Comparison of ENCODE assay signal across 10 mouse cellular contexts in the genomic region with DNA sequence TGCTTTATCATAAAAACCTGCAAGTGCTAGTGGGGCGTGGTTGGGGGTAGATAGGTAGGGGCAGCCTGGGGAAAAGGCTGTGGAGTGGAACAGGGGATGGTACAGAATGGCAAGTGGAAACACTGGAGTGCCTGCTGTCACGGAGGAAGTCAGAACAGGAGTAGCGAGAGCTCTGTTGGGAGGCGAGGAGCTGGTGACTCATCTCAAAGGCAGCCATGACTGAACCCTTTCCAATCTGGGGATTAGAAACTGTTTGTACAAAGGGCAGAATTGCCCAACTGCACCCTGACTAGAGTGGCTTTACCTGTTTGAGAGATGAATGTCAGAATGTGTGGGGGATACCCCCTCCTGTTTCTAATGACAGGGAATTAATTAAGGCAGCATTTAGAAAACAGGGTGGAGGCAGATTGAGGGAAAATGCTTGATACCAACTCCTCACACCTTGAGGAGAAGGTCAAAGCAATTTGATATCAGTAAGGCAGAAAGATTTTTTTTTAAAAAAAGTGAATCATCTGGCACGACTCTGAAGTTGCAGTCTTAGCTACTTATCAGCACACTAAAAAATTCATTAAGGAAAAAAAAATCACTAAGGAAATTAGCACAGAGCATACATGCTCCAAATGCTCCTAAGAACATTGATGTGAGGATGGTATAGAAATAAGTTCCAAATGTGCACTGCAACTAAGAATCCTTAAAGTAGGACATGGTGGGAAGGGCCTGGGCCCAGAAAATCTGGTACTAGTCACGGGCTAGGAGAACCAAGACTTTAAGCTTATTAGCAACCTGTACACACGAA. TPM values are rescaled to one million over a fixed set of nuclear protein-coding genes. Genes with fewer than 3 reads are reported as not detected.
A peak's percentile ranks its signal among the peaks of the same experiment; 100 is the strongest.
DNase-seq lines count a peak whose midpoint lies in the region; ATAC-seq and TF ChIP-seq lines count a peak whose summit lies in the region.
"Had no signal": no experiment of that assay in that cellular context is flagged by ENCODE, and none has a peak within 500 bp of the region (broad histone marks: within the 10 kb centered on the region; RNA-seq: fewer than 3 reads in every experiment).

No protein-coding gene starts in this region.

- no peak for ATAC-seq in heart, postnatal 0 days (ENCODE audit: insufficient read depth, low read depth)

- H3K4me1 ChIP-seq in heart, postnatal 0 days (ENCODE audit: control insufficient read depth, insufficient read depth), result no peaks in the 10 kb centered on the region
- 0 out of 2 replicates have a peak, but pooled peaks cover 4% of the 10 kb centered on the region for H3K4me1 ChIP-seq in heart, embryonic 10.5 days
- H3K4me1 ChIP-seq in hindbrain, embryonic 10.5 days (replicated peaks), result no peaks in the 10 kb centered on the region
- H3K4me1 ChIP-seq: neural tube, embryonic 12.5 days had no signal

- no peak overlapping the region for H3K27ac ChIP-seq in heart, postnatal 0 days (ENCODE audit: low read depth)
- H3K27ac ChIP-seq in heart, embryonic 10.5 days, result no peak overlapping the region
- H3K27ac ChIP-seq in hindbrain, embryonic 10.5 days, result no peak overlapping the region
- H3K27ac ChIP-seq: neural tube, embryonic 12.5 days had no signal

- TF ChIP-seq CTCF in heart, postnatal 0 days (IDR thresholded peaks at IDR 0.05; ENCODE audit: low read depth), result no peak

- H3K9me3 ChIP-seq in heart, postnatal 0 days (replicated peaks; ENCODE audit: control insufficient read depth, low read length), result no peaks in the 10 kb centered on the region
- peaks cover 4% of the 10 kb centered on the region; the same call in 1 of the 2 replicates for H3K9me3 ChIP-seq in heart, embryonic 10.5 days
- H3K9me3 ChIP-seq in hindbrain, embryonic 10.5 days, result no peaks in the 10 kb centered on the region
- H3K9me3 ChIP-seq: neural tube, embryonic 12.5 days had no signal

- peak; percentile 8 for DNase-seq in heart, postnatal 0 days (ENCODE audit: low spot score)
- DNase-seq in heart, embryonic 10.5 days (ENCODE audit: low spot score), result no peak
- DNase-seq in adrenal gland, postnatal 14 days, result peak; percentile 40
- DNase-seq in large intestine, adult 2 months (ENCODE audit: low read depth, low spot score), result peak; percentile 0
- peak; percentile 31 for DNase-seq in urinary bladder, adult 2 months (ENCODE audit: low spot score)
- DNase-seq in cerebellum, adult 11-12 months, result no peak
- DNase-seq in hindbrain, embryonic 10.5 days (ENCODE audit: low spot score), result no peak
- no peak for DNase-seq in frontal cortex, postnatal 14 days (ENCODE audit: low spot score in 2 of 2)

- TF ChIP-seq EP300 in heart, postnatal 0 days (IDR thresholded peaks at IDR 0.05; ENCODE audit: low read depth), result no peak

- WGBS in heart, postnatal 0 days, result 47% methylated on average over 7 of the region's 7 CpGs
- WGBS in heart, embryonic 10.5 days, result 52% methylated on average over 7 of the region's 7 CpGs
- WGBS in large intestine, adult 2 months, result 40% methylated on average over 7 of the region's 7 CpGs
- 78% methylated on average over 7 of the region's 7 CpGs for WGBS in hindbrain, embryonic 10.5 days

- no peaks in the 10 kb centered on the region for H3K27me3 ChIP-seq in heart, postnatal 0 days (ENCODE audit: control insufficient read depth, insufficient read depth, low read length)
- H3K27me3 ChIP-seq in heart, embryonic 10.5 days (ENCODE audit: insufficient read depth, poor library complexity, severe bottlenecking), result no peaks in the 10 kb centered on the region
- H3K27me3 ChIP-seq in hindbrain, embryonic 10.5 days (ENCODE audit: insufficient read depth, poor library complexity, severe bottlenecking), result no peaks in the 10 kb centered on the region
- H3K27me3 ChIP-seq: CH12.LX; neural tube, embryonic 12.5 days had no signal

- no peak overlapping the region for H3K9ac ChIP-seq in heart, postnatal 0 days (replicated peaks; ENCODE audit: low read depth, low read length)
- H3K9ac ChIP-seq: neural tube, embryonic 12.5 days had no signal

- H3K36me3 ChIP-seq in heart, postnatal 0 days (replicated peaks; ENCODE audit: control insufficient read depth, insufficient read depth, low read length), result no peaks in the 10 kb centered on the region
- H3K36me3 ChIP-seq in heart, embryonic 10.5 days, result no peaks in the 10 kb centered on the region
- H3K36me3 ChIP-seq in hindbrain, embryonic 10.5 days, result no peaks in the 10 kb centered on the region
- H3K36me3 ChIP-seq: neural tube, embryonic 12.5 days had no signal

- H3K4me3 ChIP-seq in heart, postnatal 0 days (ENCODE audit: low read depth, low read length), result no peak overlapping the region
- no peak overlapping the region for H3K4me3 ChIP-seq in heart, embryonic 10.5 days
- H3K4me3 ChIP-seq in hindbrain, embryonic 10.5 days, result no peak overlapping the region
- H3K4me3 ChIP-seq: neural tube, embryonic 12.5 days had no signal

- no peak overlapping the region for H3K4me2 ChIP-seq in heart, postnatal 0 days (ENCODE audit: low read depth, low read length)
- H3K4me2 ChIP-seq: neural tube, embryonic 12.5 days had no signal

RNA-seq across cellular contexts. Expression of a gene that starts 54.7 kb away (rescaled TPM):
- total RNA-seq in heart, postnatal 0 days (2014; rRNA removed; ENCODE audit: low replicate concordance), result 33.7 and 39.1 TPM in 2 replicates
- polyA plus RNA-seq in heart, postnatal 0 days (2015; fragmentation: Nextera tagmentation; extraction: Ambion mirVana), result 22.4 and 25.4 TPM in 2 replicates
- polyA plus RNA-seq in heart, embryonic 10.5 days (2016; fragmentation: Nextera tagmentation; extraction: Ambion mirVana), result 20.8 and 23.1 TPM in 2 replicates
- 55.8 and 56.4 TPM in 2 replicates for total RNA-seq in adrenal gland, postnatal 14 days (2021)
- 8.4 and 17.3 TPM in 2 replicates for polyA plus RNA-seq in large intestine, adult 2 months (2012; rRNA removed)
- 36.1 and 37.1 TPM in 2 replicates for polyA plus RNA-seq in urinary bladder, adult 2 months (2012; rRNA removed)
- polyA plus RNA-seq in hindbrain, embryonic 10.5 days (2016; fragmentation: Nextera tagmentation; extraction: Ambion mirVana), result 15.1 and 20.8 TPM in 2 replicates

Comparison
In these comparisons a context has a peak if more than half of its experiments do, and no peak if none do; other contexts are left out.
1. DNase-seq: peak in heart, postnatal 0 days (single experiment), adrenal gland, postnatal 14 days (single experiment), large intestine, adult 2 months (single experiment) and urinary bladder, adult 2 months (single experiment); none in heart, embryonic 10.5 days (single experiment), cerebellum, adult 11-12 months (single experiment), hindbrain, embryonic 10.5 days (single experiment) and frontal cortex, postnatal 14 days (0 of 2).